Mouse (Mus musculus): ENCODE measurements around the gene Bnc2.

The Bnc2 gene

GRCm38 (mm10) chr4:84507551-84507950 is 167.5 kb downstream of the Bnc2 start:
- DNase-seq (ENCODE audit: low read depth, low spot score), result no peak

- DNase-seq (ENCODE audit: low read depth, low spot score), result no peak
Measured at GRCm38 (mm10) chr4:84502581-84503269, 172.3 kb downstream of the Bnc2 start.

GRCm38 (mm10) chr4:84500796-84501349 is 174.2 kb downstream of the Bnc2 start:
- DNase-seq (ENCODE audit: low read depth, low spot score), result no peak

GRCm38 (mm10) chr4:84500259-84500658 is 174.8 kb downstream of the Bnc2 start:
- DNase-seq (ENCODE audit: low read depth, low spot score), result no peak

GRCm38 (mm10) chr4:84498469-84498868 is 176.6 kb downstream of the Bnc2 start:
- no peak for DNase-seq (ENCODE audit: low read depth, low spot score)

GRCm38 (mm10) chr4:84488323-84488722 is 186.8 kb downstream of the Bnc2 start:
- no peak for DNase-seq (ENCODE audit: low read depth, low spot score)

- no peak for DNase-seq (ENCODE audit: low read depth, low spot score)
Measured at GRCm38 (mm10) chr4:84482680-84483079, 192.4 kb downstream of the Bnc2 start.

GRCm38 (mm10) chr4:84472643-84473042 is 202.4 kb downstream of the Bnc2 start:
- DNase-seq (ENCODE audit: low read depth, low spot score), result no peak

GRCm38 (mm10) chr4:84470106-84470885 is 204.8 kb downstream of the Bnc2 start:
- DNase-seq (ENCODE audit: low read depth, low spot score), result no peak

GRCm38 (mm10) chr4:84469400-84469799 is 205.7 kb downstream of the Bnc2 start:
- no peak for DNase-seq (ENCODE audit: low read depth, low spot score)

- no peak for DNase-seq (ENCODE audit: low read depth, low spot score)
Measured at GRCm38 (mm10) chr4:84467722-84468121, 207.4 kb downstream of the Bnc2 start.

GRCm38 (mm10) chr4:84458218-84458560 is 216.9 kb downstream of the Bnc2 start:
- no peak for DNase-seq (ENCODE audit: low read depth, low spot score)

- DNase-seq (ENCODE audit: low read depth, low spot score), result no peak
Measured at GRCm38 (mm10) chr4:84457512-84458217, 217.4 kb downstream of the Bnc2 start.

- DNase-seq (ENCODE audit: low read depth, low spot score), result no peak
Measured at GRCm38 (mm10) chr4:84456853-84457249, 218.2 kb downstream of the Bnc2 start.

- DNase-seq (ENCODE audit: low read depth, low spot score), result no peak
Measured at GRCm38 (mm10) chr4:84456198-84456852, 218.8 kb downstream of the Bnc2 start.

GRCm38 (mm10) chr4:84454493-84454892 is 220.6 kb downstream of the Bnc2 start:
- no peak for DNase-seq (ENCODE audit: low read depth, low spot score)

GRCm38 (mm10) chr4:84453586-84453985 is 221.5 kb downstream of the Bnc2 start:
- no peak for DNase-seq (ENCODE audit: low read depth, low spot score)

GRCm38 (mm10) chr4:84452642-84453041 is 222.4 kb downstream of the Bnc2 start:
- no peak for DNase-seq (ENCODE audit: low read depth, low spot score)

GRCm38 (mm10) chr4:84449246-84450005 is 225.6 kb downstream of the Bnc2 start:
- DNase-seq (ENCODE audit: low read depth, low spot score), result no peak

- no peak for DNase-seq (ENCODE audit: low read depth, low spot score)
Measured at GRCm38 (mm10) chr4:84433324-84433723, 241.8 kb downstream of the Bnc2 start.
